Mouse (Mus musculus) cortical plate, adult 2 months (tissue): ENCODE results near the gene Hist1h2bh.
"Not testable (repeated sequence)": the region's sequence is repeated elsewhere in the genome, so short reads cannot be mapped to it uniquely, and the experiment has no call there.

Source experiments
- CTCF ChIP-seq: fragments of 200-500 bp; IDR thresholded peaks from 2 replicates; pipeline ENCODE4 v1.5.1; 2011; ENCODE audit warnings: mild to moderate bottlenecking, control low read depth, low read length; ENCODE audit not compliant: insufficient read depth; ENCODE audit errors: extremely low read depth
- POLR2A ChIP-seq: fragments of 200-500 bp; IDR thresholded peaks from 2 replicates; pipeline ENCODE4 v1.6.1; 2011; ENCODE audit warnings: mild to moderate bottlenecking, low read length, control low read depth; ENCODE audit not compliant: insufficient read depth; ENCODE audit errors: extremely low read depth

- not testable (repeated sequence) for TF ChIP-seq POLR2A, CTCF
These were observed 30.8 kb upstream of the Hist1h2bh start, which contains the start of the genes Hist1h2bf and Hist1h2ad for GRCm38 (mm10) chr13:23573898-23574524.
